11 mouse cellular contexts compared by ENCODE assay signal in the genomic region with DNA sequence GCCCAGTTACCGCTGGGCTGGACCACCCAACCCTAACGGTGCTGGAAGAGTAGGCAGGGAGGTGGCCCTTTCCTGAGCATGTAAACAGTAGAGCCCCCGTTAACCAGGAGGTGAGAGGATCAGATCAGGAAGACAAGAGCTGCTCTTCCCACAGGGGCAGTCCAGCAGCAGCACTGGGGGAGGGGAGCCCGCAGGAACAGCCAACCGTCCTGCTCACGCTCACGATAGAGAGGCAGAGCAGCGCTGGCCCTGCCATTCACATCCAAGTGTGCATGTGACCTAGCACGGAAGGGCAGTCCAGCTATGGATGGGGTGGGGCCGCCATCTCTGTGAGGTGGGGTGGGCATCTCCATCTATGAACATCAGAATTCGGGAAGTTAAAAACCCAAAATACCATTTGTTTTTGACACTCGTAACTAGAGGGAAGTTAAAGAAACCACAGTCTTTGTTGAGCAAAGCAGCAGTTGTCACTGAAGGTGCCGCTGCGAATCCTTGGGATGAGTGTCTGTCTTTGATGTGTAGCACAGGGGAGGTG. TPM values are rescaled to one million over a fixed set of nuclear protein-coding genes. Genes with fewer than 3 reads are reported as not detected.
DNase-seq lines count a peak whose midpoint lies in the region; ATAC-seq and TF ChIP-seq lines count a peak whose summit lies in the region.
"Had no signal": no experiment of that assay in that cellular context is flagged by ENCODE, and none has a peak within 500 bp of the region (broad histone marks: within the 10 kb centered on the region; RNA-seq: fewer than 3 reads in every experiment).

No protein-coding gene starts in this region.

- peak; percentile 66 for ATAC-seq in liver, embryonic 13.5 days (ENCODE audit: low read depth)

- H3K4me3 ChIP-seq in liver, embryonic 13.5 days (replicated peaks) = no peak overlapping the region
- peak overlapping the region; percentile 15; the same call in 1 of the 2 replicates for H3K4me3 ChIP-seq in spleen, adult 2 months (ENCODE audit: extremely low read depth, insufficient read depth, insufficient read length)
- no peak overlapping the region for H3K4me3 ChIP-seq in midbrain, embryonic 10.5 days

- H3K27me3 ChIP-seq in liver, embryonic 13.5 days = no peaks in the 10 kb centered on the region
- H3K27me3 ChIP-seq in spleen, adult 2 months (ENCODE audit: control insufficient read depth, insufficient read depth, low read length) = no peaks in the 10 kb centered on the region
- no peaks in the 10 kb centered on the region for H3K27me3 ChIP-seq in midbrain, embryonic 10.5 days (ENCODE audit: low read depth, poor library complexity, severe bottlenecking)

- H3K27ac ChIP-seq in liver, embryonic 13.5 days = no peak overlapping the region; the same call in 1 of the 2 replicates
- H3K27ac ChIP-seq in spleen, adult 2 months (ENCODE audit: insufficient read depth, low read length) = peak overlapping the region; percentile 95
- H3K27ac ChIP-seq in midbrain, embryonic 10.5 days (replicated peaks) = no peak overlapping the region; the same call in 1 of the 2 replicates

- H3K36me3 ChIP-seq in liver, embryonic 13.5 days = peaks cover 8% of the 10 kb centered on the region
- peaks cover 4% of the 10 kb centered on the region for H3K36me3 ChIP-seq in spleen, adult 2 months (ENCODE audit: control insufficient read depth, insufficient read depth, low read length)
- H3K36me3 ChIP-seq in midbrain, embryonic 10.5 days = peaks cover 59% of the 10 kb centered on the region

- intact Hi-C loops in gastrocnemius, postnatal 14 days (cut with DNase I; ENCODE audit: low total_unique reads) = no loop called here

- WGBS in liver, embryonic 13.5 days (ENCODE audit: insufficient replicate concordance) = 16% methylated on average over 14 of the region's 14 CpGs
- 11% methylated on average over 14 of the region's 14 CpGs for WGBS in spleen, adult 2 months
- 85% methylated on average over 14 of the region's 14 CpGs for WGBS in midbrain, embryonic 10.5 days

- no peak for TF ChIP-seq CTCF in spleen, adult 2 months (IDR thresholded peaks at IDR 0.05; ENCODE audit: extremely low read depth, insufficient read depth, insufficient read length, insufficient replicate concordance)

- DNase-seq in gastrocnemius, postnatal 14 days = peak; percentile 35
- no peak for DNase-seq in gastrocnemius, adult 8-10 months (ENCODE audit: low spot score in 2 of 2)
- peak; percentile 17 for DNase-seq in R1 (ENCODE audit: low read depth, low spot score)
- peak; percentile 26 for DNase-seq in liver, embryonic 13.5 days
- peak in 1 of 2 experiments; percentile 69 for DNase-seq in spleen, adult 2 months (ENCODE audit: low read depth in 1 of 2, low spot score in 2 of 2)
- DNase-seq in layer of hippocampus, postnatal 25 days (ENCODE audit: extremely low spot score in 1 of 2, low spot score in 1 of 2) = no peak
- DNase-seq in midbrain, embryonic 10.5 days (ENCODE audit: low spot score) = no peak
- DNase-seq in layer of hippocampus, adult 8-10 months (ENCODE audit: low spot score in 2 of 2) = no peak
- DNase-seq: cerebellum, postnatal 14 days had no signal

- peaks cover 27% of the 10 kb centered on the region for H3K4me1 ChIP-seq in liver, embryonic 13.5 days (replicated peaks)
- H3K4me1 ChIP-seq in spleen, adult 2 months (ENCODE audit: control insufficient read depth, insufficient read depth, insufficient read length) = peaks cover 61% of the 10 kb centered on the region
- peaks cover 5% of the 10 kb centered on the region; the same call in 1 of the 2 replicates for H3K4me1 ChIP-seq in midbrain, embryonic 10.5 days

- H3K9me3 ChIP-seq in liver, embryonic 13.5 days (replicated peaks) = no peaks in the 10 kb centered on the region
- no peaks in the 10 kb centered on the region for H3K9me3 ChIP-seq in midbrain, embryonic 10.5 days (replicated peaks)

- H3K4me2 ChIP-seq in liver, embryonic 13.5 days = peak overlapping the region; percentile 16; the same call in 1 of the 2 replicates

- H3K9ac ChIP-seq in liver, embryonic 13.5 days = no peak overlapping the region

- TF ChIP-seq POLR2A in spleen, adult 2 months (IDR thresholded peaks at IDR 0.05; ENCODE audit: low read depth, low read length) = peak; percentile 48; the same call in 1 of the 2 replicates

RNA-seq across cellular contexts. Expression of gene Timm8a2, which starts 21.0 kb away (rescaled TPM):
- total RNA-seq in gastrocnemius, postnatal 14 days (2021) = not detected
- total RNA-seq in gastrocnemius, adult 8-10 months (2022) = not detected
- not detected in 2 replicates for polyA plus RNA-seq in liver, embryonic 13.5 days (2015; fragmentation: Nextera tagmentation; extraction: Ambion mirVana)
- 0.20 and 0.23 TPM in 2 replicates for polyA plus RNA-seq in spleen, adult 2 months (2012; rRNA removed)
- total RNA-seq in layer of hippocampus, postnatal 25 days (2021) = under 1 TPM in 1 of 2 experiments, not detected in 1; 0.56 TPM
- polyA plus RNA-seq in midbrain, embryonic 10.5 days (2016; fragmentation: Nextera tagmentation; extraction: Ambion mirVana) = not detected in 2 replicates
- not detected for total RNA-seq in layer of hippocampus, adult 8-10 months (2022)
- polyA plus RNA-seq: heart, embryonic 14.5 days; neural tube, embryonic 11.5 days had no signal

RNA-seq across cellular contexts. Expression of gene Gpr183, which starts 48.5 kb away (rescaled TPM):
- total RNA-seq in gastrocnemius, postnatal 14 days (2021) = 1 to 10 TPM in 1 of 2 experiments, under 1 TPM in 1; 0.64 to 1.3 TPM
- under 1 TPM; 0.15 to 0.38 (median 0.23) TPM for total RNA-seq in gastrocnemius, adult 8-10 months (2022)
- polyA plus RNA-seq in liver, embryonic 13.5 days (2015; fragmentation: Nextera tagmentation; extraction: Ambion mirVana) = 0.96 and 1.3 TPM in 2 replicates
- polyA plus RNA-seq in spleen, adult 2 months (2012; rRNA removed) = 19.3 and 21.5 TPM in 2 replicates
- under 1 TPM; 0.87 to 0.96 TPM for total RNA-seq in layer of hippocampus, postnatal 25 days (2021)
- polyA plus RNA-seq in midbrain, embryonic 10.5 days (2016; fragmentation: Nextera tagmentation; extraction: Ambion mirVana) = 1.8 and 1.9 TPM in 2 replicates
- 1 to 10 TPM in 2 of 4 experiments, under 1 TPM in 2; 0.50 to 7.3 (median 2.6) TPM for total RNA-seq in layer of hippocampus, adult 8-10 months (2022)

Comparison
In these comparisons a context has a peak if more than half of its experiments do, and no peak if none do; other contexts are left out.
1. DNase-seq: peak in gastrocnemius, postnatal 14 days (single experiment), R1 (single experiment) and liver, embryonic 13.5 days (single experiment); none in gastrocnemius, adult 8-10 months (0 of 2), layer of hippocampus, postnatal 25 days (0 of 2), midbrain, embryonic 10.5 days (single experiment) and layer of hippocampus, adult 8-10 months (0 of 2).